Mouse (Mus musculus) G1E (cell line): ENCODE results near the gene Iqschfp.

ENCODE experiments used
- CTCF ChIP-seq: IDR thresholded peaks from 2 replicates; pipeline ENCODE4 v1.5.1; 2012; ENCODE audit warnings: low read depth, low read length, inconsistent platforms, mixed read lengths
- GATA1 ChIP-seq: IDR thresholded peaks from 2 replicates; pipeline ENCODE4 v1.6.1; 2012; ENCODE audit warnings: borderline replicate concordance, low read length, inconsistent platforms, mixed read lengths
- POLR2AphosphoS5 ChIP-seq: IDR thresholded peaks from 2 replicates; pipeline ENCODE4 v1.6.1; 2012; ENCODE audit warnings: low read depth, low read length, inconsistent platforms; ENCODE audit not compliant: insufficient replicate concordance
- TAL1 ChIP-seq: conservative IDR thresholded peaks from 2 replicates; pipeline ENCODE4 v1.6.1; 2012; ENCODE audit warnings: low read depth, low read length, inconsistent platforms, mixed read lengths

GRCm38 (mm10) chr3:67959672-67960071 lies 67.6 kb downstream of the Iqschfp start:
- TF ChIP-seq CTCF (no peak), POLR2AphosphoS5 (no peak), GATA1 (no peak), TAL1 (no peak)
